Mouse (Mus musculus) cerebellum, adult 11 months (tissue): Measurements from ENCODE around the gene Pdxk.

Experiments used
- DNase-seq: peaks from one replicate; pipeline ENCODE4 v3.0.0; 2022

Gene Pdxk

GRCm38 (mm10) chr10:78458348-78459111 is 6.2 kb downstream of the Pdxk start:
- no peak for DNase-seq

DNA sequence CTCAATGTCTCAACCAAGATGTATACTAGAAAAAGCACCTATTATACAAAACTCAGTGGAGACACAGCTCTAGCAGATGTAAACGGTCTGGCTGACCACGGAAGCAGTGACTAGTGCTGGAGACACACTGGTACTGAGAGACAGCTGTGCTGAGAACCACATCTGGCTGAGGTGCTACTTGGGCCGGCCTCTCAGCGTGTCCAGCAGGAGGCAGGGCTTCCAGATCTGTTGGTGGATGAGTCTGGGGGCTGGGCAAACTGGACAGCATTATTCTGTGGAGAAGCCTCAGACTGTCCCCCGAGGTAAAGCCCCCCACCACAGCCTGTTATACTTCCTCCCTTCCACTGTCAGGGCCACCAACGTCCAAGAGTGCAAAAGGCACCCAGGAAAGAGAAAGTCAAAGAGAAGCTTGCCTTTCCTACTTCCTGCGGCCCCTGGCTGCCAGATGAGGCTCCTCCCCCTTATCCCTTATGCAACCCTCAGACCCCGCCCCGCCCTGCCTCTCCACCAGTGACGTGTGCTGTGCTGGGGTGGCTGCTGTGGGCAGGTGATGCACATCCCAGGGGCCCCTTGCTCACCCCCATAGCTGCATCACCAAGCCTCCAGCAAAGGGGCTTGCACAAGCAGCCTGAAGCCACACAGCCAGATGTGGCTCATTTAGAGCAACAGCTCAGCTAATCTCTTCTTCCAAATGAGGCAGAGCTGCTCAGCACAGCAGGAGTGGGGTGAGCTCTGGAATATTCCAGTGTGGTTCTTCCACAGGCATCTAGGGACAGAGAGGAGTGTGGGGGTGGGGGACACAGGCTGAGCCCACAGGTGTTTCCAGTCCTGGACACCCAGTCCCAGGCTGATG is 7.1 kb downstream of the Pdxk start:
- no peak for DNase-seq

DNA sequence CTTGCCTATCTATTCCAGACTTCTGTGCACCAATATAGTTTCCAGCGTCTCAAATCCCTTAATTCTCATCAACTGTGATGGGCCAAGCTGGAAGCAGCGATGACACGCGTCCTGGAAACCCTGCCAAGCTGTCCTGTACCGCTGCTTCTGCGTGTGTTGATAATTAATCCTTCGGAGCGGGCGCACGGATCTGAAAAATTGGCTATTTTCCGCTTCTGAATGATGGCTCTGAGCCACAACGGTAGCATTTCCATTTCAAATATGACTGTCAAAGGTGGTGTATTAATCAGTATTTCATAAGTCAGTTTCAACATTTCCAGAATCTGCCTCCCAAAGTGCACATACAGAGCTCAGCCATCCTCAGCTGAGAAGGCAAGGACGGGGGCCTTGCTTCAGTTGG is 8.1 kb downstream of the Pdxk start:
- no peak for DNase-seq

GRCm38 (mm10) chr10:78452641-78453040 is 12.1 kb downstream of the Pdxk start:
- no peak for DNase-seq

DNA sequence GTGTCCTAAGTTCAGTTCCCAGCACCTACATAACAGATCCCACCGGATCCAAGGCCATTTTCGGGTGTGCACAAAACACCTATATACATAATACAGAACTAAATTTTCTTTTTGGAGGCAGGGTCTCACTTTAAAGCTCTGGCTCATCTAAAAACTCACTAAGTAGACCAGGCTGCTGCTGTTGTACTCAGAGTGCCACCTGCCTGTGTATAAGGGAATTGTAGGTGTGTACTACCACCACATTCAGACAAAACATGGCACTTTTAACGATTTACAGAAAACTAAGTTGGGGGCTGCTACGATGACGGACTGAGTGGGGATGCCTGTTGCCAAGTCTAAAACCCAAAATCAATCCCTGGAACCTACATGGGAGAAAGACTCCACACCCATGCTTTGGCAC is 14.0 kb downstream of the Pdxk start:
- no peak for DNase-seq

DNA sequence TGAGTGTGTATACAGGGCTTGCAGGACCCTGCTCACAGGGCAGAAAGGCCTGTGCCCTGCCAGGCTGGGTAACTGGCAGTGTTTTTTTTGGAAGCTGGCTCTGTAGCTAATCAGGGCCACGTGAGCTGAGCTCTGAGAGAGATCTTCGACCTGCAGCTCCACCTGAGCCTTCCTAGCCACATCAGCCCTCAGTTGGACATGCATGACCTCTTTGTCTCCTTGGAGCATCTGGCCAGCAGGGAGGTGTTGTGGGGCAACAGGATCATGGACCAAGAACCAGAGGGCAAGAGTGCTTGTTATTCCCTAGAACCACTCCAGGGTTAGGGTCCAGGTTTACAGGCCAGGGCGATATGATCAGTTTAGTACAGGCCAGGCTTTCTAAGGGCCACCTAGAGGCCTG is 17.4 kb downstream of the Pdxk start:
- no peak for DNase-seq

- DNase-seq: no peak
Observed at GRCm38 (mm10) chr10:78446195-78446594, 18.6 kb downstream of the Pdxk start.

- no peak for DNase-seq
Observed at GRCm38 (mm10) chr10:78442292-78442691, 22.5 kb downstream of the Pdxk start.

- DNase-seq: no peak
Observed at GRCm38 (mm10) chr10:78441606-78442005, 23.2 kb downstream of the Pdxk start.

- DNase-seq: no peak
Observed at GRCm38 (mm10) chr10:78440812-78441211, 24.0 kb downstream of the Pdxk start.

DNA sequence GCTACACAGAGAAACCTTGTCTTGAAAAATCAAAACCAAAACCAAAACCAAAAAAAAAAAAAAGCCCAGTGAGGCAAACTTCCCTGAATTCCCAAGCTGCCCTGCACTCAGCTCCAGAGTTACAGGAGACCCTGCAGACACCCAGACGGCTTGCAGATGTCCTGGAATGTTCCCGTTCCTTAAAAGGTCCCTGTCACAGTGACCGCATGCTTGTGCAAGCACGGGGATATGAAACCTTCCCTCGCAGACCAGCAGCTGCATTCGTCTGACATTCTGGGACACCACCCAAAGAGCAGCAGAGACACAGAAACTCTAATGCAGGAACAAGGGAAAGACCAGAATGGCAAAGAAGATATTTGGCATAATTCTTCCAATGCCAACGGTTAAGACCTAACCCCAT is 24.8 kb downstream of the Pdxk start:
- DNase-seq: no peak

- DNase-seq: no peak
Observed at GRCm38 (mm10) chr10:78439550-78439949, 25.2 kb downstream of the Pdxk start.

GRCm38 (mm10) chr10:78438094-78438493 is 26.7 kb downstream of the Pdxk start:
- DNase-seq: peak; percentile 75

GRCm38 (mm10) chr10:78432853-78433252 is 31.9 kb downstream of the Pdxk start:
- no peak for DNase-seq

GRCm38 (mm10) chr10:78429776-78430175 is 35.0 kb downstream of the Pdxk start:
- no peak for DNase-seq

GRCm38 (mm10) chr10:78429180-78429579 is 35.6 kb downstream of the Pdxk start:
- no peak for DNase-seq

- no peak for DNase-seq
Observed at GRCm38 (mm10) chr10:78428070-78428469, 36.7 kb downstream of the Pdxk start.

- DNase-seq: no peak
Observed at GRCm38 (mm10) chr10:78426117-78426735, 38.5 kb downstream of the Pdxk start.

GRCm38 (mm10) chr10:78425181-78426041 is 39.4 kb downstream of the Pdxk start, which contains the start of gene Cstb:
Gene Cstb (plus strand): TSS chr10:78425669.
- DNase-seq: peak; percentile 84

- no peak for DNase-seq
Observed at GRCm38 (mm10) chr10:78422614-78423013, 42.2 kb downstream of the Pdxk start.

- DNase-seq: no peak
Observed at GRCm38 (mm10) chr10:78420929-78421328, 43.8 kb downstream of the Pdxk start.

DNA sequence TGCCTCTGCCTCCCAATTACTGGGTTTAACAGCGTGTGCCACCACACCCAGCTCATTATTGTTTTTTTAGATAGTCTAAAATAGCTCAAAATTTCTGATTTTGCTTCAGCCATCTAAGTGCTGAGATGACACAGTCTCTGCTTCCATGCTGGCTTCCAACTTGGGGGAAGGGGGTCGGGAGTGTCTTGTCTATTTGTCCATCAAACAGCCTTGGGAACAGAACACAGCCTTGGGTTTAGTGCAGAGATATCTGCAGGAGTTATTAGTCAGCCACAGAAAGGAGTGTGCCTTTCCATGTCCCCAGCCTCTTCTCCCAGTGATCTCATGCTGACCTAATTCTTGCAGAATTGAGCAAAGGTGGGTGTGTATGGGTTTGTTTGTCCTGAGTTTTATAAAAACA is 46.0 kb downstream of the Pdxk start:
- DNase-seq: no peak

- DNase-seq: no peak
Observed at GRCm38 (mm10) chr10:78417888-78418287, 46.9 kb downstream of the Pdxk start.
